Mouse (Mus musculus): ENCODE data around the gene Hydin. TPM values are rescaled to one million over a fixed set of nuclear protein-coding genes. Genes with fewer than 3 reads are reported as not detected.
"Not testable (repeated sequence)": the region's sequence is repeated elsewhere in the genome, so short reads cannot be mapped to it uniquely, and the experiment has no call there.

Gene Hydin
- total RNA-seq, 2 experiments from 2014 or later: 0.05 to 0.10 TPM

GRCm38 (mm10) chr8:110450463-110450862 lies 183.7 kb downstream of the Hydin start:
- no peak for DNase-seq

GRCm38 (mm10) chr8:110454466-110454865 lies 187.7 kb downstream of the Hydin start:
- DNase-seq: no peak

- no peak for DNase-seq
Measured at GRCm38 (mm10) chr8:110457424-110457823, 190.6 kb downstream of the Hydin start.

- DNase-seq: no peak
Measured at GRCm38 (mm10) chr8:110462627-110463208, 195.9 kb downstream of the Hydin start.

- DNase-seq: no peak
Measured at GRCm38 (mm10) chr8:110463773-110464460, 197.1 kb downstream of the Hydin start.

- no peak for DNase-seq
Measured at GRCm38 (mm10) chr8:110465606-110466005, 198.8 kb downstream of the Hydin start.

GRCm38 (mm10) chr8:110477256-110477655 lies 210.5 kb downstream of the Hydin start:
- no peak for DNase-seq

GRCm38 (mm10) chr8:110478576-110478975 lies 211.8 kb downstream of the Hydin start:
- DNase-seq: no peak

GRCm38 (mm10) chr8:110479401-110479800 lies 212.6 kb downstream of the Hydin start:
- no peak for DNase-seq

GRCm38 (mm10) chr8:110482275-110482674 lies 215.5 kb downstream of the Hydin start:
- DNase-seq: no peak

- no peak for DNase-seq
Measured at GRCm38 (mm10) chr8:110485234-110485633, 218.5 kb downstream of the Hydin start.

GRCm38 (mm10) chr8:110486020-110486419 lies 219.2 kb downstream of the Hydin start:
- DNase-seq: no peak

GRCm38 (mm10) chr8:110487644-110488043 lies 220.9 kb downstream of the Hydin start:
- no peak for DNase-seq

GRCm38 (mm10) chr8:110489344-110489743 lies 222.6 kb downstream of the Hydin start:
- DNase-seq: no peak

- no peak for DNase-seq
Measured at GRCm38 (mm10) chr8:110491118-110491517, 224.3 kb downstream of the Hydin start.

GRCm38 (mm10) chr8:110496286-110496685 lies 229.5 kb downstream of the Hydin start:
- no peak for DNase-seq

- DNase-seq: no peak
Measured at GRCm38 (mm10) chr8:110500253-110500652, 233.5 kb downstream of the Hydin start.

- DNase-seq: no peak
Measured at GRCm38 (mm10) chr8:110500661-110501060, 233.9 kb downstream of the Hydin start.

- DNase-seq: no peak
Measured at GRCm38 (mm10) chr8:110501330-110501729, 234.6 kb downstream of the Hydin start.

- no peak for DNase-seq
Measured at GRCm38 (mm10) chr8:110502880-110503279, 236.1 kb downstream of the Hydin start.

- DNase-seq: peak; percentile 56
Measured at GRCm38 (mm10) chr8:110508766-110509165, 242.0 kb downstream of the Hydin start.

- no peak for DNase-seq
Measured at GRCm38 (mm10) chr8:110519790-110520189, 253.0 kb downstream of the Hydin start.

- no peak for DNase-seq
Measured at GRCm38 (mm10) chr8:110521851-110522250, 255.1 kb downstream of the Hydin start.

- DNase-seq: not testable (repeated sequence)
Measured at GRCm38 (mm10) chr8:110522495-110522894, 255.7 kb downstream of the Hydin start.

Measured in gastrocnemius, postnatal 25 days (tissue).